Mouse (Mus musculus) heart, embryonic 11.5 days (tissue): ENCODE data around the gene Dip2b. TPM values are rescaled to one million over a fixed set of nuclear protein-coding genes. Genes with fewer than 3 reads are reported as not detected.
A peak's percentile ranks its signal among the peaks of the same experiment; 100 is the strongest.

Experiments
- ATAC-seq: fragments of 200-750 bp; cut with Nextera tagmentation; replicated peaks from 2 replicates; pipeline ENCODE4 v1.8.0; 2017; ENCODE audit warnings: moderate library complexity; ENCODE audit not compliant: insufficient number of reproducible peaks, low FRiP score, low TSS enrichment
- H3K27ac ChIP-seq: fragments of 300-500 bp; sonication (generic); 2 replicates; pipeline ENCODE4 v1.5.1; 2014; ENCODE audit warnings: mild to moderate bottlenecking, low read depth, low read length
- H3K27me3 ChIP-seq: fragments of 300-500 bp; sonication (generic); 2 replicates; pipeline ENCODE4 v1.6.1; 2014; ENCODE audit warnings: mild to moderate bottlenecking, low read length, mixed read lengths; ENCODE audit not compliant: control insufficient read depth, insufficient read depth
- H3K36me3 ChIP-seq: fragments of 300-500 bp; sonication (generic); 2 replicates; pipeline ENCODE4 v1.6.1; 2014; ENCODE audit warnings: mild to moderate bottlenecking, low read length, moderate library complexity, mixed read lengths; ENCODE audit not compliant: control insufficient read depth, insufficient read depth
- H3K4me1 ChIP-seq: fragments of 300-500 bp; sonication (generic); 2 replicates; pipeline ENCODE4 v1.6.1; 2014; ENCODE audit warnings: low read length; ENCODE audit not compliant: control insufficient read depth, insufficient read depth
- H3K4me2 ChIP-seq: fragments of 300-500 bp; sonication (generic); 2 replicates; pipeline ENCODE4 v1.6.1; 2014; ENCODE audit warnings: mild to moderate bottlenecking, moderate library complexity
- H3K4me3 ChIP-seq: fragments of 300-500 bp; sonication (generic); 2 replicates; pipeline ENCODE4 v1.5.1; 2014; ENCODE audit warnings: low read depth, low read length
- H3K9ac ChIP-seq: fragments of 300-500 bp; sonication (generic); 2 replicates; pipeline ENCODE4 v1.6.1; 2014; ENCODE audit warnings: mild to moderate bottlenecking, low read depth, low read length, moderate library complexity
- H3K9me3 ChIP-seq: fragments of 300-500 bp; sonication (generic); replicated peaks from 2 replicates; pipeline ENCODE4 v1.6.1; 2016; ENCODE audit warnings: low read length; ENCODE audit not compliant: control insufficient read depth
- WGBS: fragments of 180-500 bp; shearing (Covaris S2); extraction: QIAGEN DNeasy Blood & Tissue Kit; methylation state at CpG from one replicate; pipeline ENCODE4 v1.1.7; 2014; ENCODE audit not compliant: insufficient replicate concordance; 5-methylcytosine and 5-hydroxymethylcytosine counted together
- polyA plus RNA-seq: library from polyadenylated mRNA; unstranded; fragments of >200 nt; fragmentation: Nextera tagmentation; extraction: Ambion mirVana; gene quantifications from 2 replicates; pipeline ENCODE4 v1.2.1, GENCODE M21; 2014

Gene Dip2b
- 16.6 and 17.6 TPM in 2 replicates for polyA plus RNA-seq

GRCm38 (mm10) chr15:100038470-100038971 lies at the start of gene Dip2b:
TSS of gene Dip2b (plus strand) at chr15:100038664.
- Histone ChIP-seq H3K4me2 (peak within 1 kb of the TSS; percentile 87), H3K27me3 (no peaks in the 10 kb centered on the region), H3K4me3 (peak within 1 kb of the TSS; percentile 82), H3K9me3 (no peaks in the 10 kb centered on the region), H3K36me3 (no peaks in the 10 kb centered on the region), H3K4me1 (peaks cover 22% of the 10 kb centered on the region), H3K27ac (peak within 1 kb of the TSS; percentile 93), H3K9ac (peak within 1 kb of the TSS; percentile 93)
- ATAC-seq, result peak; percentile 85
- 0% methylated on average over 54 of the region's 68 CpGs for WGBS

DNA sequence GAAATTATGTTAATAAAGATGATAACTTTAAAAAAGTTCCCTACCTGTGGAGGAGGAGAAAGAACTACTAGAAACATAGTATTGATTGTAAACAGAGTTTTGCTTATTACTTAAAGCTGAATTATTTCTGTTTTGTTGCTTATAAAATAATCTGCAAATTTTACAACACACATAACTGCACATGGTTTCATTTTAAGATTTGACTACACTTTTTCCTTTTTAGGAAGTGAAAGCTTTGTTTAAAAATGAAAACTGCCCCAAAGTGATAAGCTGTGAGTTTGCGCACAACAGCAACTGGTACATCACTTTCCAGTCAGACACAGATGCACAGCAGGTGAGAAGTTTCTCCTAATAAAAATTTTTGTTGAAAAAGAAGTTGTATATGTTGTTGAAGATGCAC lies 45.4 kb upstream of the Dip2b start:
- Histone ChIP-seq H3K4me2 (no peak overlapping the region), H3K9me3 (no peaks in the 10 kb centered on the region), H3K4me3 (no peak overlapping the region), H3K36me3 (peaks cover 21% of the 10 kb centered on the region), H3K4me1 (no peaks in the 10 kb centered on the region), H3K27me3 (no peaks in the 10 kb centered on the region), H3K27ac (no peak overlapping the region), H3K9ac (no peak overlapping the region)
- 98% methylated on average over 1 of the region's 1 CpGs for WGBS
- no peak for ATAC-seq

DNA sequence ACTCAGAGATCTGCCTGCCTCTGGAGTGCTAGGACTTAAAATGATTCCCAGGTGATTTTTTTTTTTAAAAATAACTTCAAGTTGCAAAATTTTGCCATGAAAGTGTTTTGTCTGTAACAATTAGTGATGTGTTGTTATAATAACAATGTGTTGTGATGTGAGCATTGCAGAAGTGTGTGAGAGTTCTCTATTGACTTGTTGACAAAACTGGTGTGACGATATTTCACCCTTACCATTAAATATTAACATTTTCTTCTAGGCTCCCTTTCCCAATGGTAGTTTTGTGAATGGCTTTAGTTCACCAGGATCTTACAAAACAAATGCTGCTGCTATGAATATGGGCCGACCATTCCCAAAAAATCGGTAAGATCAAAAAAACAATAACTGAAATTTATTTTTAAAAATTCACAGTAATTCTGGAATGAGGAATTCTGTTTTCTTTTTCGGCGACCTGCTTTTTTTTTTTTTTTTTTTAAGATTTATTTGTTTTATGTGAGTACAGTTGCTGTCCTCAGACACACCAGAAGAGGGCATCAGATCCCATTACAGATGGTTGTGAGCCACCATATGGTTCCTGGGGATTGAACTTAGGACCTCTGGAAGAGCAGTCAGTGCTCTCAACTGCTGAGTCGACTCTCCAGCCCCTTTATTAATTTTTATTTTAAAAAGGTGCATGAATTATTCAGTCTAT lies 41.2 kb upstream of the Dip2b start:
- H3K4me1 ChIP-seq, result no peaks in the 10 kb centered on the region
- H3K4me3 ChIP-seq, result no peak overlapping the region
- H3K36me3 ChIP-seq, result peaks cover 14% of the 10 kb centered on the region
- H3K27ac ChIP-seq, result no peak overlapping the region
- no peaks in the 10 kb centered on the region for H3K9me3 ChIP-seq
- H3K9ac ChIP-seq, result no peak overlapping the region
- no peak for ATAC-seq
- 92% methylated on average over 6 of the region's 6 CpGs for WGBS
- H3K27me3 ChIP-seq, result no peaks in the 10 kb centered on the region
- no peak overlapping the region for H3K4me2 ChIP-seq

- no peaks in the 10 kb centered on the region for H3K27me3 ChIP-seq
- H3K4me1 ChIP-seq, result no peaks in the 10 kb centered on the region
- ATAC-seq, result no peak
- H3K36me3 ChIP-seq, result peaks cover 23% of the 10 kb centered on the region
- H3K4me2 ChIP-seq, result no peak overlapping the region
- no peak overlapping the region for H3K9ac ChIP-seq
- WGBS, result 98% methylated on average over 1 of the region's 1 CpGs
- no peak overlapping the region for H3K27ac ChIP-seq
- H3K4me3 ChIP-seq, result no peak overlapping the region
- no peaks in the 10 kb centered on the region for H3K9me3 ChIP-seq
Observed at GRCm38 (mm10) chr15:99999390-99999789, 39.1 kb upstream of the Dip2b start.

GRCm38 (mm10) chr15:100004677-100005273 lies 33.7 kb upstream of the Dip2b start:
- Histone ChIP-seq H3K4me1 (no peaks in the 10 kb centered on the region), H3K9ac (no peak overlapping the region), H3K9me3 (no peaks in the 10 kb centered on the region), H3K36me3 (peaks cover 31% of the 10 kb centered on the region), H3K27ac (no peak overlapping the region), H3K27me3 (no peaks in the 10 kb centered on the region), H3K4me3 (no peak overlapping the region), H3K4me2 (no peak overlapping the region)
- WGBS, result 87% methylated on average over 7 of the region's 7 CpGs
- no peak for ATAC-seq

DNA sequence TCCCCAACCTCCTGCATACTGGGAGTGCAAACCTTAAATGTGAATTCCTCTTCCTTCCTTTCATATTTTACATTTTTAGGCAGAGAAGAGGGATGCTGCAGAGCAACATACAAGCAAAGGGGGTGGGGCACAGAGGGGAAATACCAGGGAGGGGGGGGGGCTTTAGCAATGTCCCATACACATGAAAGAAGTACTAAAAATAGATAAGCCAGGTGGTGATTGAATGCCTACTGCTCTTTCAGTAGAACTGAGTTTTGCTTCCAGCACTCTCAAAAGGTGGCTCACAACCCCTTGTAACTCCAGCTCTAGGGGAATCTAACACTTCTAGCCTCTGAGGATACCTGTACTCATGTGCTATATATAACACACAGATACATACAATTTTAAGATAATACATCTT lies 32.3 kb upstream of the Dip2b start:
- Histone ChIP-seq H3K27me3 (no peaks in the 10 kb centered on the region), H3K4me3 (no peak overlapping the region), H3K4me1 (no peaks in the 10 kb centered on the region), H3K36me3 (peaks cover 31% of the 10 kb centered on the region), H3K9ac (no peak overlapping the region), H3K27ac (no peak overlapping the region), H3K9me3 (no peaks in the 10 kb centered on the region), H3K4me2 (no peak overlapping the region)
- no peak for ATAC-seq

GRCm38 (mm10) chr15:100018280-100018899 lies 20.1 kb upstream of the Dip2b start:
- 80% methylated on average over 6 of the region's 6 CpGs for WGBS
- Histone ChIP-seq H3K27me3 (no peaks in the 10 kb centered on the region), H3K4me2 (no peak overlapping the region), H3K36me3 (no peaks in the 10 kb centered on the region), H3K4me3 (no peak overlapping the region), H3K9ac (no peak overlapping the region), H3K9me3 (no peaks in the 10 kb centered on the region), H3K27ac (no peak overlapping the region), H3K4me1 (peaks cover 7% of the 10 kb centered on the region; the same call in 1 of the 2 replicates)
- ATAC-seq, result no peak

DNA sequence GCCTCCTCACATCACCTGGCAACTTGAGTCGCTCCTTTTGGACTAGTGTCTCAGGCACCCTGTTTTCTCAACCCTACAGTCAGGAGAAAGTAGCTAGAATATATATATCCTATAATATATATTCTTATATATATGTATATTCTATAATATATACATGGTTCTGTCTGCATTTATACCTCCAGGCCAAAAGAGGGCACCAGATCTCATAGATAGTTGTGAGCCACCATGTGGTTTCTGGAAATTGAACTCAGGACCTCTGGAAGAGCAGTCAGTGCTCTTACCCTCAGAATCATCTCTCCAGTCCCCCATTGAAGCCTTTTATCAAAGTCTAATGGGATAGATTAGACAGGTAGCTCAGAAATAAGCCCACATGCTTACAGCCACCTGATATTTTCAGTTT lies 17.3 kb upstream of the Dip2b start:
- ATAC-seq, result no peak
- Histone ChIP-seq H3K27ac (no peak overlapping the region), H3K9ac (no peak overlapping the region), H3K9me3 (no peaks in the 10 kb centered on the region), H3K27me3 (no peaks in the 10 kb centered on the region), H3K4me2 (no peak overlapping the region), H3K4me1 (peaks cover 11% of the 10 kb centered on the region), H3K4me3 (no peak overlapping the region), H3K36me3 (no peaks in the 10 kb centered on the region)
- WGBS, result 70% methylated on average over 1 of the region's 1 CpGs
